Mouse (Mus musculus) cerebellum, adult 11 months (tissue): ENCODE results near the gene Actl6a.
"Not testable (repeated sequence)": the region's sequence is repeated elsewhere in the genome, so short reads cannot be mapped to it uniquely, and the experiment has no call there.

Source experiments
- DNase-seq: peaks from one replicate; pipeline ENCODE4 v3.0.0; 2022

The Actl6a gene

DNA sequence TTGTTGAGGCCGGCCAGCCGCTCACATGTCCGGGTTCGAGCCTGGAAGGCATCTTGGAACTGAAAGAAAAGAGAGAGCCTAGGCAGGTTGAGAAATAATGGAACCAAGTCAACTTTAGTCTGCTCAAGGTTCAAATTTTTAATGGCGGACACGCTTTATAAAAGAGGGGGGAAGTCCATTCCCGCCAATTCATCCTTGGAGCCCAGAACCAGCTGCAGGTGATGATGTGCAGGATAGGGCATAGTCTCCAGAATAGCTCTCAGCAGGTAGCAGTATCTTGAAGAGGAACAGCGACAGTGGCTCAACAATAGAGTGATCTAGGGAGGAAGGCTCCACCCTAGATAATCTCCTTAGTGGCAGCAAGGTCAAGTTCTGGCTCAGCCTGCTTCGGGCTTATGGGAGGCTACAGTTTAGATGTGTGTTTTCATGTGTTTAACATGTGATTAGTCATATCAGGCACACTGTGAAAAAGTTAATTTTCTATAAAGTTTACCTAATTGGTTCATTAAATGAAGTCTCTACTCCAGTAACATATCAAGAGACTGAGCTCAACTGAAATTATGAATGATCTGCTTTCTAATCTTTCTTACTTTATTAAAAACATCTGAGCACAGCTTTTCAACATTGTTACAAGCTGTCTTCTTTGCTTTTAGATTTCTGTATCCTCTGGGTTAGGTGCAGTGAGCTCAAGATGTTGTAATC is at the start of gene Actl6a:
Gene Actl6a, plus strand, starts transcription at position 652 of the 702 bp plus-strand sequence.
- not testable (repeated sequence) for DNase-seq

DNA sequence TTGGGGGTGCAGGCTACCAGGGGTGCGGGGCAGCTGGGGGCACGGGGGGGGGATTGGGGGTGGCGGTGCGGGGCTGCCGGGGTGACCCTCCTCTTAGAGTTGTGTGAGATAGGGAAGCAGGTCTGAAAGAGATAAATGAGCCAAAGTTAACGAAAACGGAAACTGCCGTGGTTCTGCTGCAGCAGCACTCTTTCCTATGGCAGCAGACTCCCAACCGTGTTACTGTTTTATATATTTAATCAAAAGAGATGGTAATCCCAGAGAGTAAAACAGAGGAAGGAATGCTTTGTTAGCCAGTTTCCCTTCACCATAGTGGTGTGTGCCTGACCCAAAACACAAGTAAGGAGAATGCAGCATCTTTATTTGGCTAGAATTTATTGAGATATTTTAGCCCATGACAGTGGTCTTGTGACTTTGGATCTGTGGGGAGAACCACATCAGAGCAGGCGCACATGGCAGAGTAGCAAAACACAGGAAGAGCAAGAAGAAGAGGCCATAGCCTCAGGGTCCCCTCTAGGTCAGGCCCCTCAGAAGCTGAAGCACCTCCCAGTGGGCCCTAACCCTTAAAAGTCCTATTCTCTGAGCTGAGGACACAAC is 49.6 kb upstream of the Actl6a start:
- no peak for DNase-seq

DNA sequence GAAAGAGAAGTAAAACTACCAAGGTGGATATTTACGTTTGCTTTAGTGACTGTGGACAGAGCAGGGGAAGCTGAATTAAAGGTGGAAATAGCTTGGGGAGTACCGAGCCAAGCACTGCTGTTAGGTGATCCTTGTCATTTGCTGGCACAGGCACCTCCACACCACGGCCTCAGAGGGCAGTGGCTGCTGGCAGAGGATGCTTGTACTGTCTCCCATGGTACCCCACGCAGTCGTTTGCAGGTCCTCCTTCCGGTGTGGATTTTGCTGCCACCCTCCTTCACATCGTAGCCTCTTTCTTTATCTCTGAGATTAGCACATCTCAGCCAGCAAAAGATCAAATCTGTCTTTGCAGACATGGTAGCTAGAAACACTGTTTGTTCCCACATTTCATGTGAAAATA is 47.7 kb upstream of the Actl6a start:
- DNase-seq = no peak

DNA sequence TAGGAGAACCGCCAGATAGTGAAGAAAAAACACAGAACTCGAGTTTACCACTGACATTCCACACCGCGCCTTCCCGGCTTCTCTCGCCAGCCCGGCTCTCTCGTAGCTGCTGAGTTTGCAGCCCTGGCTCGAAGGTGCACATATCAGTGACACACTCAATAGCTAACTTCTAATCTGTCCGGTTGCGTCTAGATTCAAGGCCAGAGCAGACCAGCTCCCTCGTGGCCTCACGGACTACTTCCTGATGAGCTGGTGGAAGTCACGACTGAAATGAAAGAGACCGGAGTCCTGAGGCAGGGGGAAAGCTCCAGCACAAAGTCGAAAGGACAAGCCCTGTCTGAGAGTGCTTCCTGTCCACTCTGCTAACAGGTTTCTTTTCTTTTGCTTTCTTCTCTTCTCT is 47.3 kb upstream of the Actl6a start:
- no peak for DNase-seq

DNA sequence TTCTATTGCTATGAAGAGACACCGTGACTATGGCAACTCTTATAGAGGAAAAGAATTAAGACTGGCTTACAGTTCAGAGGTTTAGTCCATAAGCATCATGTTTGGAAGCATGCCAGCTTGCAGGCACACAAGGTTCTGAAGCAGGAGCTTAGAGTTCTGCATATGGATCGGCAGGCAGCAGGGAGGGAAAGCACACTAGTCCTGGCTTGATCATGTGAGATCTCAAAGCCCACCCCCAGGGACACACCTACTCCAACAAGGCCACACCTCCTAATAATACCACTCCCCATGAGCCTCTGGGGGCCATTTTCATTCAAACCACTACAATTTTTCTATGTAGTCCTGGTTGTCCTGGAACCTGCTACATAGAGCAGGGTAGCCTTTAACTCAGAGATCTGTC is 46.6 kb upstream of the Actl6a start:
- no peak for DNase-seq

DNA sequence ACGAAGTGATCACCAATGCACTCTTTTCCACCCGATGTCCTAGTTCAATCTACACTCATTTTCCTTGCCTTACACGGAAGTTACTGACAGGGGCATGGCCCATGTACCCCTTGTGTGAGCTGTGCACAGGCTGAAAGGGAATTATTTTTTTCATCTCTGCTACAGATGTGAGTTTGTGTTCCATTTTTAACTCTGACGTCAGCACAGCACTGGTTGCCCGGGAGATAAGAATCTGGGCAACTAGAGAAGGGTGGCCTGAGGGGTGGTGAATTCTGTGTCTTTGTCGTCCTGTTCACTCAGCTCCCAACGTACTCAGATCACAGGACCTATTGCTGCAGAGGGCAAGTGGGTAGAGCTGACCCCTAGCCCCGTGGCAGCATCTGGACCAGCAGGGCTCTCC is 45.8 kb upstream of the Actl6a start:
- no peak for DNase-seq

DNA sequence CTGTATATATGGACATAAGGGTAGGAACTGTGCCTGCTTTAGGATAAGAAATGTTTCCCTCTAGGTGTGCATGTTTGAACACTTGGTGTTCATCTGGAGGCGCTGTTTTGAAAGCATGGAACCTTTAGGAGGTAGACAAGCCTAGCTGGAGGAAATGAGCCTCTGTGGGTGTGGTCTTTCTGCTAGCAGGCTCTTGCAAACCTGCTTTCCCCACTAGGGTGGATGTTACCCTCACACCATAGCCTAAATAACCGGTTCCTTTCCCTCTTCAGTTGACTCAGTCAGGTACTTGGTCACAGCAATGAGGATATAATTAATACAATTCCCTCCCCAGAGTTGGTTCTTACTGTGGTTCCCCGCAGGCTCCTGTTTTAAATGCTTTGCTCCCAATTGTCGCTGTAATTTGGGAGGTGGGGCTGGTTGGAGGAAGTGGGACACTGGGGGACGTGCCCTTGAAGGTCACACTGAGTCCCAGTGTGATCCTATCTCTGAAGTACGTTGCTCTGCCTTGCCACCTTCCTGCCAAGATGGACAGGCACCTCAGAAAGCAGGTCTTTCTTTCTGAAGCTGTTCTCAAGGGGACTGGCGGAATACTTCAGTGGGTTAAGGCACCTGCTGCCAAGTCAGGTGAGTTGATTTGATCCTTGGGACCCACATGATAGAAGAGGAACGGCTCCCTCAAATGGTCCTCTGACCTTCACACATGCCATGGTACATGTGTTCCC is 45.1 kb upstream of the Actl6a start:
- DNase-seq = no peak

DNA sequence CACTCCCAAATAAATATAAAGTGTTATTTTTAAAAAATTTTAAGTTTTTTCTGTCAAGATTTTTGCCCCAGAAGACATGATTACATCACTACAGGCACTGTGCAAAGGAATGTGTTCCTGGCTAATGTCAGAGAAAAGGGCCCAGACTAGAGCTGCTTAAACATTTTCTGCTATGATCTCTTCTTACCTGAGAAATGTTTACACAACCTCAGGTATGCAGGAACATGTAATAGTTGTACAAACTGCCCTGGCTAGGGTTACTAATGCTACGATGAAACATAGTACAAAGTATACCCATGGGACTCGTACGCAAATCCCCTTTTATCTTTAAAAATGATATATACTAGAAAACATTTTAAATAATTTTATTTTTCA is 44.6 kb upstream of the Actl6a start:
- DNase-seq = no peak

DNA sequence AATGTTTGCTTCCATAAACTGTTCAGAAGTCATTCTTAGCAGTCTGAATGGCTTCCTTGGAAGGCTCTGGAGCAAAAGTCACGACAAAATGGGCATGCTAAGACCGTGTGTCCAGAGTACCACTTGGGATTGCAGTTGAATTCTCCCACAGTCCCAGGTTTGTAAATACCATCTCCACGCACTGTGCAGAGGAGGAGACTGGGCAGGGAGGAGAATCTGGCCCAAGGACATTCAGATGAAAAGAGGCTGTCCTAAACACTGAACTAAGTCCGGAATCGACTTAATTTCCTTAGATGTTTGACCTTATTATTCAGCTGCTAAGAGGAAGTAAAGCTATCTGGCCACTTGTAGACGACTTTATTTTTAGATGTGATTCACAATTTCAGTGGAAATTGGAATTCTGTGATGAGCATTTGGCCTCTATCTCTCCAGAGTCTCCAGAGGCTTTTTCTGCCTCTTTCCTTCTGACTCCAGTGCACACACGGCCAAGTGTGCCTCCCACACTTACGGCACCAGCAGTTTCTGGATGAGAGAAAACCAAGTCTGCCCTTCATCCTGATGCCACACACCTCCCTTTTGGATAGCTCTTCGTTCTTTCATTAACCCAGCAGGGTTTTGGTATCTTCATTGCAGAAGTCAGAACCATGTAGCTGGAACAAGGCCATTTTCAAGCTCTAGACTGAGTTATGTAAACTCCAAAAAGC is 37.7 kb upstream of the Actl6a start:
- no peak for DNase-seq

DNA sequence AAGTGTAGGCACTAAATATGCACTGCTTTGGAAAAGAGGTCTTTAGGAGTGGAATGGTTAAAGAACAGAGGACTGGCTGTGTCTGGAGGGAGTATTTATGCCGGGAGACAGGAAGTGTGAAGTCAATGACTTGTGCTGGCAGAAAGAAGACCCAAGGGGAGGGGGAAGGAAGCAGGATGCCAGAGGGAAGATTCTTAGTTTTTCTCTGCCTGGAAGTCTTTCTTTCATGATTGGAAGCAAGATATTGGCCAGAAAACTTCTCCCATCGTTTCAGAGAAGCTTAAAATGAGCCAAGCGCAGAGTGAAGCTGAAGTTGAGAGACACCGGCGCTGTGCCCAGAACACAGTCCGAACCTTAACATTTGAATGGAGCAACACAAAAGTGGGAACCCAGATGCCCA is 36.9 kb upstream of the Actl6a start:
- DNase-seq = no peak

DNA sequence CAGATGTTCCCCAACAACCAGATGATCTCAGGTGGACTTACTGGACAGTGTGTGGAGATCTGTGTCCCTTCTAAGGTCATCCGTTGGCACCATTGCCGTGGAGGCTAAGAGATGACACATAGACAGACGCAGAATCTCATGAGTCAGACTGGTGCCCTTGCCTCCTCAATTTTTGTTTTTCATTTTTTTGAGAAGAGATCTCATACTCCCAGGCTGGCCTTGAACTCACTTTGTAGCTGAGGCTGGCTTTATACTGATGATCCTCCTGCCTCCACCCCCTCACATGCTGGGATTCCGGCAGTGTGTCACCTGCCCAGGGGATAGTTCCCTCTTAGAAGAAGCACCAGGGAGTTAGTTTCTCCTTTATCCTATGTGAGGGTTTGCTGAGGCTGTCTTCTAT is 35.9 kb upstream of the Actl6a start:
- DNase-seq = no peak

DNA sequence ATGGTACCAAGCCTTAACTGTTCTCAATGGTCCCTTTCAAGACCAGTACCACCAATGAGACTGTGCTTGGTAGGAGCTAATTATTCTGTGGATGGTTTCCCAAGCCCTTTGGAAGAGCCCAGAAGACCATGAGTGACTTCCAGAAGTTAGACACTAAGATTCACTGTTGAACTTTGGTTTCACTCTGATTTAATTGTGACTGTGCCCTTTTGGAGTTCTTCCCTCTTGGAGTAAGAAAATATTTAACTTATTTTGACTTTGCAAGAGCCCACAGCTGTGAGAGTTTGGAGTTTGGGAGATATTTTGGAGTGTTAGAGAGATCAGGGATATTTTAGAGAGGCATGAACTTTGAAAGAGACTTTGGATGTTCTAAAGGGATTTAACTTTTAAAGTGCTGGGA is 32.9 kb upstream of the Actl6a start:
- DNase-seq = no peak

DNA sequence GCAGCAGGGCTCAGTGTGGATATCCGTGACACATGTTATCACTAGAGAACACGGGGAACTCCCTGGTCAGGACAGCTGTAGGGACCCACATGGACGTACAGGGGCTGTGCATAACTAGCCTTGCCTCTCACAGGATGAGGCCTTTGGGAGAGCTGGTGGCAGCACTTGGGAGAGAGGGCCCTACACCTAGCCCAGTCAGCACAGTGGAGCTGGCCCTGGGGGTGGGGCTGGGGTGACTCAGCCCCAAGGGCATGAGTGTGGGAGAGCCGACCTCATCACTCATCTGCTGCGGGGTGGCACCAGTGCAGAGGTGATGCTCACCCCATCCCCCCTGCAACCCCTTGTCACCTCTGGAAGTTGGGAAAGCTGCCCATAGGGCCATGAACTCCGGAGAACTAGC is 29.7 kb upstream of the Actl6a start:
- DNase-seq = no peak

DNA sequence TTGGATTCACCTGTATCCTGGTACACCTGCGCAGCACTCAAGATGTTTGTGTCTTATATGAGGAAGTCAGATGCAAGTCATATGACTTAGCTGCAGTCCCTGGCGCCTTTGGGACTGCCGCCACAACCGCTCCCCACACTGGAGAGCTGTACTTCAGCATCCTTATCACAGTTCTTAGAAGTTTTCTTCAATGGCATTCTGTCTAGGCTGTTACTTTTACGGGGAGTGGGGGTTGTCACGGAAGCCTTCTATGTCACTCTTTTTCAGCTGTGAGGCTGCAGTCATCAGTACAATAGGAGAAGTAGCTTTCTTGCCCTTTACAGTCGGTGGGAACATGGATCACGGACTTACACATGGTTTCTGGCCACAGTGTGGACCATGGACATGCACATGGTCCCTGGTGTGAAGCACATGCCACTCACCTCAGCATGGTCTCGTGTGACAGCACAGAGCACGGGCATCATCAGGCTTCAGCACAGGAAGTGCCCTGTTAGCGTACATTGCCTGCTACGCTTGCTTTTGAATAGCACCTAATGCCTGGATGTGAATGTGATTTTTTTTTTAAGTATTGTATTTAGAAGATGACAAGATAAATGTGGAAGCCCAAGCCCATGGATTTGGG is 23.1 kb upstream of the Actl6a start:
- no peak for DNase-seq

DNA sequence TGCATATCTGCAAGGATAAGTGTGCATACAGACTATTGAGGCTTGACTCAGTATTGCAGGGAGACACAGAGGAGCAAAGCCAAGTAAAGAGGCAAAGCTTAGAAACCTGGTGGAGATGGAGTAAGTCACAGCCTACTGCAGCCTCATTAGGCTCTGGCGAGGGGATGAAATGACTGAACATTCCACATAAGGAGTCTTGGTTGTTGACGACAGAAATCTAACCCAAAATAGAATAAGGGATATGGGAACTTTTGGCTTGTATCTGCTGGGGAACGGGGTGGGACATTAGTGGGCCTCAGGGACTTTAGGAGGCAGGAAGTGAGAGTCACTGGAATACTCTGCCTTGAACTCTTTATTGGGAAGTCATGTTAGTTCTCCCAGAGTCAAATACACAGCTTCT is 21.5 kb upstream of the Actl6a start:
- no peak for DNase-seq

DNA sequence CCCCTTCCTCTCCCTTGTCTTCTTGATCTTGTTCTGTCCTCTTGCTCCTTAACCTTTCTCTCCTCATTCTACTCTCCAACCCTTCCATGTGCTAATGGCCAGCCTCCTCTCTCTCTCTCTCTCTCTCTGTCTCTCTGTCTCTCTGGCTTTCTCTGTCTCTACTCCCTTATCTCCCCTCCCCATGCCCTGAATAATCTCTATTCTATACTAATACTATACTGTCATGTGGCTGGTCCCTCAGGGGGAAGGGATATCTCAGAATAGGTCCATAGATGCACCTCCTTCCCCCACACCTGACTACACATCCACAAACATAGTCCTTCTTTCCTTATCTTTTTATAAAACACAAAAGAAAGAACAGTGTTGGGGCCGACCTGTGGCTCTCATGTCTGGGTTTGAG is 19.6 kb upstream of the Actl6a start:
- no peak for DNase-seq

DNA sequence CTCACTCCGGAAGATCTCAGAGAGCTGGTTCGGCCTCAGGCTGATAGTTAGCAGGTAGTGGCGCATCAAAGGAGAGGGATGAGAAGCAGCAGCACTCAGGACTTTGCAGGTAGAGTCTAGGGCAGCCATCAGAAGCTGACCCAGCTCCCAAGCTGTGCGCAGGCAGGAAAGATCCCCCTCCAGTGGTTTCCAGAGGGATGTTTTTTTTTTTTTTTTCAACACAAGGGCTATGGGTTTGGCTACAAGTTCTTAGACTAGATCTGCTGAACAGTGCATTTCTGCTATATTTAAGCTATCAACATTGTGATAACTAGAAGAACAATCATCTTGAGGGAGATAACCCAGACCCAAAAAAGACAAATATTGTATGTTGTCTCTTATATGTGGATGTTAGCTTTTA is 18.9 kb upstream of the Actl6a start:
- DNase-seq = no peak

DNA sequence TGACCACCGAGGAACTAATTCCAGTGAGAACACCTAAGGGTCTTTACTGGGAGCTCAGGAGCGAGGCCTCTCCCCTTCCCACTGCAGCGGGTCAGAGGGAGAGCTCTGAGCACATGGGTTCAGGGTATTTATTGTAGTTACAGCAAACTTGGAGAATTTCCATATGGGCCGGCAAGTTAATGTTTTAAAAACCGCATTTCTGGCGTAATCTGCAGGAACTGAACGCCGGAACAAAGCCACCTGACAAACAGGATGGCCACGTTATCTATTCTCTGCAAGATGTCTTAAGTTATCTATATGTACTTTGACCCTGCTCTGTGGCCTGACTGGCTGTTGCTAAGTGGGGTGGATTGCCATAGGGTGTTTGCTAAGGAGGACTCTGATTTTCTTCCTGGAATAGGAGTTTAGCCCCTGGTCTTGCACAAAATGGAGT is 16.5 kb upstream of the Actl6a start:
- no peak for DNase-seq

DNA sequence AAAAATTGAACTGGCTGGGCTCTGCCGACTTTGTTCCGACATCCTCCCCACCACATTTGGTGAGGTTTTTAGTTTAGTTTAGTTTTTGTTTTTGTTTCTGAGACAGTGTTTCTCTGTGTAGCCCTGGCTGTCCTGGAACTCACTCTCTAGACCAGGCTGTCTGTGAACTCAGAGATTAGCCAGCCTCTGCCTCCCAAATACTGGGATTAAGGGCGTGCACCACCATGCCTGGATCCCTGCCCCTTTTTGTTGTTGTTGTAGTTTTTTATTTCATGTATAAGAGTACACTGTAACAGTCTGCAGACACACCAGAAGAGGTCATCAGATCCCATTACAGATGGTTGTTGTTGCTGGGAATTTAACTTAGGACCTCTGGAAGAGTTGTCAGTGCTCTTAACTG is 16.1 kb upstream of the Actl6a start:
- DNase-seq = no peak

DNA sequence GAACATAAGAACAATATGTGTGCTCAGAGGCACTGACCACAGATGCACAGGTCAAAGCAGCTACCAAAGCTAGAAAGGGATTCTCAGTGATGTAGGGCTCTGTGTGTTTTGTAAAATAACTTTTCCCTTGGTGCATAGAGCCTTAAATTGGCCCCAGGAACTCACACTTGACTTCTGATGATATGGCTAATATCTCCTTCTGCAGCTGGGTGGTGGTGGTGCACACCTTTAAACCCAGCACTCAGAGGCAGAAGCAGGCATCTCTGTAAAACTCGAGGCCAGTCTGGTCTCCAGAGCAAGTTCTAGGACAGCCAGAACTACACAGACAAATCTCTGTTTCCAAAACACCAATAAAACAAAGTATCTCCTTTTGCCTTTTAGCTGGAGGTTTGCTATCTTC is 15.2 kb upstream of the Actl6a start:
- no peak for DNase-seq

DNA sequence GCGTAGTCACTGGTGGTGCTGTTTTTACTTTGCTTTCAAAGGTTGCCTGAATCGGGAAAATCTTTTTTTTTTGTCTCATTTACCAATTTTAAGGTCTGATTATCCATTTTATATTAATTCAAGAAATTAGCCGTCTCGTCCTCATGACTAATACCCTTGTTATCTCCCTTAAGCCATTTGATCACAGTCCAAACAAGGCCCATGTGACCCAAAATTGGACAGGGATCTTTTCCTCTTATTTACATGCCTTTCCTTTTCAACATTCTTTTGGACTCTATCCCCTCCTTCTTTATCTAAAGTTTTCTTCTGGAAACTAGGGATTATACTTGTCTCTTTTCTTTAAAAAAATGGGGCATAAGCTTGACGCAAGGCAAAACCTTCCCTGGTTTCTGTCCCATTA is 14.3 kb upstream of the Actl6a start:
- no peak for DNase-seq

DNA sequence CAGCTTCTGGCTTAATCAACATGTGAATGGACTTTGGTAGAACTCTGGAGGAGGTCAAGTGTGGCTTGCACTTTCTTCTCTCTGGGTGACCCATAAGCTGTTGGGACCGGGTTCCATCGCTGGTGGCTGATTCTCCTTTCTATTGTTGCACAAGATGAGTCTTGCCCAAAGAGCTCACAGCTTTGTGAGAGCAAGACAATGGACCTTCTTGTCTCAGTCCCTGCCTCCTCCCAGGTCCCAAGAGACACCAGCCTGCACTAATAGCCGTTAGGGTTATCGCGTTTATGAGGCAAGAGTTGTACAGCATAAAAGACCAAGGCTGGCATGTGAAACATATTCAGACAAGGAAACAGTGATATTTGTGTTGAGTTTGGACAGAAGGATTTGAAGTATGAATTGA is 11.9 kb upstream of the Actl6a start:
- DNase-seq = no peak
